Mouse (Mus musculus) hindbrain, embryonic 14.5 days (tissue): ENCODE data around the gene Cpa5. TPM values are rescaled to one million over a fixed set of nuclear protein-coding genes. Genes with fewer than 3 reads are reported as not detected.
A peak's percentile ranks its signal among the peaks of the same experiment; 100 is the strongest.

Experiments
- ATAC-seq: fragments of 200-750 bp; cut with Nextera tagmentation; 2 replicates; pipeline ENCODE4 v1.8.0; 2017; ENCODE audit warnings: moderate number of reproducible peaks, mild to moderate bottlenecking, moderate TSS enrichment, moderate library complexity; ENCODE audit not compliant: low FRiP score
- DNase-seq: peaks from one replicate; pipeline ENCODE4 v3.0.0-alpha.2; 2015; ENCODE audit warnings: low spot score
- H3K27ac ChIP-seq: fragments of 300-500 bp; sonication (generic); 2 replicates; pipeline ENCODE4 v1.5.1; 2014; ENCODE audit warnings: mild to moderate bottlenecking, moderate library complexity
- H3K27me3 ChIP-seq: fragments of 300-500 bp; sonication (generic); 2 replicates; pipeline ENCODE4 v1.6.1; 2014; ENCODE audit warnings: mild to moderate bottlenecking, low read length, mixed read lengths; ENCODE audit not compliant: control insufficient read depth, insufficient read depth
- H3K36me3 ChIP-seq: fragments of 300-500 bp; sonication (generic); replicated peaks from 2 replicates; pipeline ENCODE4 v1.6.1; 2014; ENCODE audit not compliant: control insufficient read depth, insufficient read depth
- H3K4me1 ChIP-seq: fragments of 300-500 bp; sonication (generic); replicated peaks from 2 replicates; pipeline ENCODE4 v1.6.1; 2014; ENCODE audit warnings: antibody characterized with exemption, low read length, mixed read lengths; ENCODE audit not compliant: control insufficient read depth, insufficient read depth
- H3K4me2 ChIP-seq: fragments of 300-500 bp; sonication (generic); replicated peaks from 2 replicates; pipeline ENCODE4 v1.6.1; 2014; ENCODE audit warnings: mild to moderate bottlenecking, moderate library complexity
- H3K4me3 ChIP-seq: fragments of 300-500 bp; sonication (generic); replicated peaks from 2 replicates; pipeline ENCODE4 v1.5.1; 2014; ENCODE audit warnings: mild to moderate bottlenecking, low read length
- H3K9ac ChIP-seq: fragments of 300-500 bp; sonication (generic); 2 replicates; pipeline ENCODE4 v1.6.1; 2014
- H3K9me3 ChIP-seq: fragments of 300-500 bp; sonication (generic); 2 replicates; pipeline ENCODE4 v1.6.1; 2016; ENCODE audit warnings: low read length; ENCODE audit not compliant: control insufficient read depth
- WGBS: fragments of 180-500 bp; shearing (Covaris S2); extraction: QIAGEN DNeasy Blood & Tissue Kit; methylation state at CpG from one replicate; pipeline ENCODE4 v1.1.7; 2014; 5-methylcytosine and 5-hydroxymethylcytosine counted together
- polyA plus RNA-seq: library from polyadenylated mRNA; unstranded; fragments of >200 nt; fragmentation: Nextera tagmentation; extraction: Ambion mirVana; gene quantifications from 2 replicates; pipeline ENCODE4 v1.2.1, GENCODE M21; 2014

The Cpa5 gene
- polyA plus RNA-seq, 1 experiment from 2014 or later, result 0.17 TPM

DNA sequence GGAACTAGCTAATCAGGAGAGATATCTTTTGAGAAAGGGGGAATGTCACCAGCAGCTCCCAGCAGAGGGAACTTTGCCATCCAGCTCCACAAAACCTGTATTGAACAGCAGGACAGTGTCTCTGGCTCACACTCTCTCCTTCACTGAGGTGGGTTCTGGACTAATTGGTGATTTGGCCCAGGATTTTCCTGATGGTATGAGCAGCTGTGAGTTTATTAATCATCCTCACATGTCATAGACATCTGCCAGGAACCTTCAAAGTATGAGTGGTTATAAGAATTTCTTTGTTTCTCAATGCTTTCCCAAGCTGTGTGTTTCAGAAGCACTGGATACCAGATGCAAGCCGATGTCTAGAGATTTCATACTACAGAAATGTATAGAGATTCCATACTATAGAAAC, 35.9 kb upstream of the Cpa5 start:
- no peak for DNase-seq
- Histone ChIP-seq H3K4me2 (no peak overlapping the region), H3K27me3 (no peaks in the 10 kb centered on the region), H3K9ac (no peak overlapping the region), H3K27ac (no peak overlapping the region), H3K9me3 (no peaks in the 10 kb centered on the region), H3K36me3 (no peaks in the 10 kb centered on the region), H3K4me3 (no peak overlapping the region), H3K4me1 (peaks cover 13% of the 10 kb centered on the region)
- 80% methylated on average over 1 of the region's 1 CpGs for WGBS
- no peak for ATAC-seq

DNA sequence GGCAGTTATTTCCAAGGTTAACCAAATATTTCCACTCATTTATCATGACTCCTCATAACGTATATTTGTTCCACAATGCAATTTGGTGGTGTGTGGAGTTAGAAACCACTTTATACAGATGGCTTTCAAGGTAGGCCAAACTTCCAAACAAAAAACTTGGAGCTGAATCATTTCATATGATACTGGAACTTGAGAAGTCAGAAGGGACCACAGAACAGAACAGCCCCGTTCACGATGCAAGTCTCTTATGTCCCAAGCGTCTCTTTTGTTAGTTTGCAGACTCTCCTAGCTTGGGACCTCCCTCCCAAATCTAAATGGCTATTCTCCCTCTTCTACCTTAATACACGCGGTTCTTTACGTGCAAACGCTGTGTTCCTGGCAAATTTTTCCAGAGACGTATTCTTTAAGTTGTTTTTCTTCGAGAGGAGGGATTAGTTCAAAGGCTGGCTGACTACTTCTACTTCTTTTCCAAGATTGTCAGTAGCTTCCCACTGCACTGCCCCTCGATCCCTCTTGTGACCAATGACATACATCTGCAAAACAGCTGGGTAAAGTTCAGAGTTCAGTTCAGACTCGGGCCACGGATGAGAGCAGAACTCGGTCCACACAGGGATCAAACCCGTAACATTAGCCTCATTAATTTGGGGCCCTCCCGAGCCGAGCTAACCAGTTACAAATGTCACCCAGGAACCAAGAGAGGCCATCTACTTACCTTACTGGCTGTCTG, 34.2 kb upstream of the Cpa5 start:
- Histone ChIP-seq H3K4me3 (no peak overlapping the region), H3K9ac (no peak overlapping the region), H3K4me1 (peaks cover 25% of the 10 kb centered on the region), H3K4me2 (no peak overlapping the region), H3K36me3 (no peaks in the 10 kb centered on the region), H3K27me3 (no peaks in the 10 kb centered on the region), H3K27ac (no peak overlapping the region), H3K9me3 (no peaks in the 10 kb centered on the region)
- ATAC-seq (no peak), DNase-seq (no peak)
- WGBS, result 81% methylated on average over 17 of the region's 17 CpGs

DNA sequence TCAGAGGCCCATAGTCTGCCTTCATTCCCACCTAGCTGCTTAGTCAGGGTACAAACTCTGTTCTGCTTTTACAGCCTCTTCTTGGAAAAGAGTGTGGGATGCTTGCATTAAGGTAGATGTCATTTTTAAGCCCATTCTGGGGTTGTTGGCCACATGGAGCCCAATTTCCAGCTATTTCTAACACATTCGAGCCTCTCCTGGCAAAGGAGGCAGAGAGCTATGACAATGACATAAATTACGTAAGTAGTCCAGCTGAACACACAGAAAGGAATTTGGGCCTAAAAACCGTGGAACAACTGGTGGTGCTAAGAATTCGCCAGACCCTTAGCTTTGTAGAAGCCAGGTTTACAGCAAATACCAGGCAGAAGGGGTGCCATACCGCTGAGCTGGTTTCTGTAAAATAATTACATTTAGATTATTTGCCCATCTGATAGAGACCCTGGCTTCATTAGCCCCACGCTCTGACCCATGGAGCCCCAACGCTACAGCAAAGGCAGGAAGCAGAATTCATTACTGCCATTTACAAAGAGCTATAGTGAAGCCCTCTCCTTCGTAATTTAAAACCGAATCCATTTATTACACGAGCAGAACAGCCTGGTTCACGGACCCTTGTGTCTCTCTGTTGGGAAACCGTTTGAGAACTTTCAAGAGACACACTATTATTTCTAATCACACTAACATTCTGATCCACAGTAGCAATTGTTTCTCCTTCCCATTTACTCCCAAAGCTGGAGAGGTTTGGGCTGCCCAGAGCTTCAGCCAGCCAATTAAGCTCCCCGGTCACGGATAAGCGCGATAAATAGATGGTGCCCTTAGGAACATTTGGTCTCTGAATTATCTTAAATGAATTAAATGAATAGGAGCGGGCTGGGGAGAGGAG, 30.6 kb upstream of the Cpa5 start:
- H3K9ac ChIP-seq, result 0 out of 2 replicates have a peak overlapping the region, but pooled peaks have one; percentile 0
- H3K4me3 ChIP-seq, result no peak overlapping the region
- H3K9me3 ChIP-seq, result no peaks in the 10 kb centered on the region
- H3K27me3 ChIP-seq, result no peaks in the 10 kb centered on the region
- H3K27ac ChIP-seq, result peak overlapping the region; percentile 71
- ATAC-seq (peak; percentile 43; the same call in 1 of the 2 replicates), DNase-seq (peak; percentile 59)
- H3K4me1 ChIP-seq, result peaks cover 16% of the 10 kb centered on the region
- H3K36me3 ChIP-seq, result no peaks in the 10 kb centered on the region
- H3K4me2 ChIP-seq, result 0 out of 2 replicates have a peak overlapping the region, but pooled peaks have one; percentile 8
- WGBS, result 28% methylated on average over 17 of the region's 17 CpGs

DNA sequence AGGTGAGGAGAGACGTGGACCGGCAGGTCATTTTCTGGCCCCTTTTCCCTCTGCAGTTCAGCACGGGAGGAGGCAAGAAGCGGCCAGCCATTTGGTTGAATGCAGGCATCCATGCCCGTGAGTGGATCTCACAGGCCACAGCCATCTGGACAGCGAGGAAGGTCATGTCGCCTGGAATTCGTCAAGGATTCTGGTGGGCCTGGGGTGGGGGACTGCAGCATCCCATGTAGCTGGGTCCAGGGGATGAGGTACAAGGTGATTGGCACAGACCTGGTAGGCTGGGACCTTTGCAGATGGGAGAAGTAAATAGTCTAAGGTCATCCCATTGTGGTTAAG, 30.0 kb upstream of the Cpa5 start:
- peak overlapping the region; percentile 71 for H3K27ac ChIP-seq
- H3K4me3 ChIP-seq, result no peak overlapping the region
- DNase-seq (no peak), ATAC-seq (peak; percentile 57; the same call in 1 of the 2 replicates)
- no peaks in the 10 kb centered on the region for H3K36me3 ChIP-seq
- H3K4me2 ChIP-seq, result 0 out of 2 replicates have a peak overlapping the region, but pooled peaks have one; percentile 8
- no peaks in the 10 kb centered on the region for H3K9me3 ChIP-seq
- no peaks in the 10 kb centered on the region for H3K27me3 ChIP-seq
- WGBS, result 39% methylated on average over 8 of the region's 8 CpGs
- no peak overlapping the region for H3K9ac ChIP-seq
- peaks cover 16% of the 10 kb centered on the region for H3K4me1 ChIP-seq

DNA sequence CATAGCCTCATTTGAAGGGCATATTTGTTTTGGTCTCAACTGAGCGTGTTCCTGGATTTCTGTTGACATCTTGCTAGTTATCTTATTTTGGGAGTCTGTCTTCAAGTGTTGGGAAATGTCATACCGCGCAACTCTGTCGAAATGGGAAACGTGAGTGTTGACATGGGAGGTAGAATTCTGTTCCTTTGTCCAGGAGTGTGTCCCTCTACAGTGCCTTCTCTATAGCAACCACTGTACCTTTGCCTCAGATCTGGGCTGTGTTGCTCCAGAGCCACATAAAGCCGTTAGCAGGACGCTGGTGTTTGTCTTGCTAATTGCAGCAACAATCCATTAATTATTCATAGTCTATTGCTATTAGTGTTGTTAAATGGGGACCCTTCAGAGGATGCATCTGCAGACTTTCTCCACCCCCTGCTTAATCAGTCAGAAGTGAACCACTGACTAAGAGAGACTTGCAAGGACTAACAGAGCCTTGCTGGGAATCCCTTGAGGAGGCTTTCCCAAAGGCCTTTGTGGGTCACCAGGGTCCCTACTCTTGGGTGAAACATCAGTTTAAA, 23.8 kb upstream of the Cpa5 start:
- H3K9ac ChIP-seq, result no peak overlapping the region
- ATAC-seq (no peak), DNase-seq (no peak)
- H3K9me3 ChIP-seq, result no peaks in the 10 kb centered on the region
- H3K27ac ChIP-seq, result no peak overlapping the region
- peaks cover 8% of the 10 kb centered on the region; the same call in 1 of the 2 replicates for H3K4me1 ChIP-seq
- no peaks in the 10 kb centered on the region for H3K27me3 ChIP-seq
- H3K36me3 ChIP-seq, result no peaks in the 10 kb centered on the region
- H3K4me2 ChIP-seq, result no peak overlapping the region
- WGBS, result 68% methylated on average over 7 of the region's 7 CpGs
- H3K4me3 ChIP-seq, result no peak overlapping the region

DNA sequence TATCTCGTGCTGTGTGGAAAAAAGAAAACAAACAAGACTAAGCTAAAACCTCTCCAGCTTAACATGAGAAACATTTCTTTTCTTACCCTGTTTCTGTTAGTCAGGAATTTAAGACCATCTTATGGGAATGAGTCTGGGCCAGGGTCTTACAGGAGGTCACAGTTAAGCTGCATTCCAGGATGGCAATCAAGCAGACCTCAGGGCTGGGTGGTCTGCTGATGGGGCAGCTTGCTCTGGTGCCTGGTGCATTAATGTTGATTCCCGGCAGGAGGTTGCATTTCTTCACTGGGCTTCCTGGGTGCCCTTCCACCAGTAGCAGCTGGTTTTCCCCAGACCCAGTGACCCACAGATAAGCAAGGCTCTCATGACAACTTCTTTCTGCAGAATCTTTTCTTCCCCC, 21.0 kb upstream of the Cpa5 start:
- Histone ChIP-seq H3K36me3 (no peaks in the 10 kb centered on the region), H3K27me3 (no peaks in the 10 kb centered on the region)
- WGBS, result 53% methylated on average over 2 of the region's 2 CpGs

DNA sequence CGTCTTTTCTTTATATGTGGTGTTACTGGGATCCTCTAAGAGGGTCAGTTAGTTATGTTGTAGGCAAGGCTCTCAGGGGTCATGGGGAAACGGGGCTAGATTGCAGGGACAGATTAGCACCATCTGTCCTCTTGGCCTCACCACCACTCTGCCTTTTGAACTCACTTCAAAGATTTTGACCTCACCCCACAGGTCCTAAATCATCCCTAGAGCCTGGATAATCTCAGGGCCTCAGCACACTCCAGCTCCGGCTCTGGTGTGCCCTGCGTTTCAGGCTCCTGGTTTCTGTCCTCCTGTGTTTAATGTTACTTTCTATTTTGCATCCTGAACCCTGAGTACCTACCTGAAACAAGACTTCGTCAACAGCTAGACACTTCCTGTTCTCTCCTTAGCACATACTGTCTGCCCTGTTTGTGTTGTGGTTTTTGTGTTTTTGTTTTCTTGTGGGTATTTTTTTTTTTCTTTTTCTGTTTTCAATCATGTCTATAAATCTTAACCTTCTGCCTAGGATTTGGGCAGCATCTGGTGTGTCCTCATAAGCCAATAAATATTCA, 18.9 kb upstream of the Cpa5 start:
- Histone ChIP-seq H3K4me3 (no peak overlapping the region), H3K9me3 (no peaks in the 10 kb centered on the region), H3K9ac (no peak overlapping the region), H3K27me3 (no peaks in the 10 kb centered on the region), H3K27ac (peak overlapping the region; percentile 48), H3K36me3 (no peaks in the 10 kb centered on the region), H3K4me2 (no peak overlapping the region), H3K4me1 (peaks cover 25% of the 10 kb centered on the region; the same call in 1 of the 2 replicates)
- WGBS, result 74% methylated on average over 5 of the region's 5 CpGs
- DNase-seq (no peak), ATAC-seq (no peak)

More for the DNA sequence above, 21.0 kb upstream of the Cpa5 start:
- ATAC-seq, result no peak
- H3K9ac ChIP-seq, result no peak overlapping the region
- H3K27ac ChIP-seq, result no peak overlapping the region
- DNase-seq, result no peak
- no peak overlapping the region for H3K4me3 ChIP-seq
- no peaks in the 10 kb centered on the region for H3K9me3 ChIP-seq
- H3K4me1 ChIP-seq, result peaks cover 19% of the 10 kb centered on the region; the same call in 1 of the 2 replicates
- no peak overlapping the region for H3K4me2 ChIP-seq

DNA sequence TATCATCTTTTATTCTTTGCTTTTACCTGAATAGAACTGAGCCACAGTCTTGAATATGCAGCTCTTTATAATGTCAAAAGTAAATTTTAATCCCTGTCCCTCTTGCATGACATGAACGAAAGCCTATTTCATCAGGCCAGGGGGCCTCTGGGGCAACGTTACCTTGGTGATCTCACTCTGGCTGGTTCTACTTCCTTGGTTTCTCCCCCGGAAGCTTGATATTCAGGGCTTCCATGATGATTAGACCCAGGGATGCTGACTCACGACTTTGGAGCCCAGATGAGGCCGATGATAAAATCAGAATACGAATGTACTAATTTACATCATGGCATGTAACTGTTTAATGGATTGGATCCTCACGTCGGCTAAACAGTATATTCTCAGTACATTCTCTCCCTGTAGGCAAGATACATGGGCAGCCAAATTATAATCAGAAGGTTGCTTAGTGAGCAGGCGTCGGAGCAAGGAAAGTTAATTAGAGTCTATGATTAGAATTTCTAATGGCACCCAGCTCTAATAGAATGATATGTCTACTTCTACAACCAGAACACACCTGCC, 18.3 kb upstream of the Cpa5 start:
- H3K4me3 ChIP-seq, result no peak overlapping the region
- ATAC-seq, result peak; percentile 54; the same call in 1 of the 2 replicates
- no peaks in the 10 kb centered on the region for H3K9me3 ChIP-seq
- no peaks in the 10 kb centered on the region for H3K27me3 ChIP-seq
- no peak for DNase-seq
- peak overlapping the region; percentile 48 for H3K27ac ChIP-seq
- no peaks in the 10 kb centered on the region for H3K36me3 ChIP-seq
- no peak overlapping the region for H3K4me2 ChIP-seq
- H3K4me1 ChIP-seq, result peaks cover 27% of the 10 kb centered on the region; the same call in 1 of the 2 replicates
- WGBS, result 37% methylated on average over 10 of the region's 10 CpGs
- H3K9ac ChIP-seq, result no peak overlapping the region
